Mouse (Mus musculus): ENCODE data around the gene Eed.

GRCm38 (mm10) chr7:89980133-89980484 is 674 bp downstream of the Eed start:
- TF ChIP-seq MAFK (IDR thresholded peaks at IDR 0.05; ENCODE audit: insufficient read depth, low read depth, low read length) (no peak), ZC3H11A (IDR thresholded peaks at IDR 0.05; ENCODE audit: borderline replicate concordance, low read depth, low read length) (no peak), HCFC1 (IDR thresholded peaks at IDR 0.05; ENCODE audit: borderline replicate concordance, insufficient read depth, low read length) (no peak), ZNF384 (IDR thresholded peaks at IDR 0.05; ENCODE audit: low read depth, low read length) (peak; percentile 17; the same call in 1 of the 2 replicates)
